Mouse (Mus musculus) thymus, adult 2 months (tissue): Measurements from ENCODE around the gene Il2rb.

Experiments
- CTCF ChIP-seq: fragments of 200-500 bp; IDR thresholded peaks from 2 replicates; pipeline ENCODE4 v1.5.1; 2012; ENCODE audit warnings: mild to moderate bottlenecking, control low read depth, low read length, moderate library complexity, borderline replicate concordance; ENCODE audit not compliant: control insufficient read depth, poor library complexity, insufficient read depth; ENCODE audit errors: extremely low read depth
- POLR2A ChIP-seq: fragments of 200-500 bp; IDR thresholded peaks from 2 replicates; pipeline ENCODE4 v1.6.1; 2012; ENCODE audit warnings: mild to moderate bottlenecking, low read length, control low read depth, moderate library complexity; ENCODE audit not compliant: control insufficient read depth, poor library complexity, insufficient read depth; ENCODE audit errors: extremely low read depth

DNA sequence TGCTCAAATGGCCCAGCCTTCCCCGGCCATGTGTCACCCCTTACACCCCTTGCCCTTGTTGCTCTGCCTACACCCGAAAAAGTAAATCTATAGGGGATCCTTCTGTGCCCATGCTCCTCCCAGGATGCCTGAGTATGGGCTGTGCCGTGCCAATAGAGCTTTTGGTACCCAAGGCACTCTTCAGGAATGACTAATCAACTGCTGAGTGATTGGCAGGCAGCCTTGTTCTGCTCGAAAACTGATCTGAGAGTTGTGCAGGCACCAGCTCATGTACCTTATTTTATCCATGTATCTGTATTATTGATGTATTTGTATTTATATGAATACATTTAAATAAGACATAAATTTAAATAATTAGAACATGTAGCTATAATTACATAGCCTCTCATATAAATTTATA is 8.0 kb downstream of the Il2rb start:
- no peak for TF ChIP-seq CTCF
- TF ChIP-seq POLR2A, result no peak
